Mouse (Mus musculus) midbrain, embryonic 15.5 days (tissue): ENCODE results near the gene Lmcd1. TPM values are rescaled to one million over a fixed set of nuclear protein-coding genes. Genes with fewer than 3 reads are reported as not detected.

Experiments
- ATAC-seq: fragments of 200-750 bp; cut with Nextera tagmentation; replicated peaks from 2 replicates; pipeline ENCODE4 v1.8.0; 2017; ENCODE audit warnings: moderate TSS enrichment
- H3K27ac ChIP-seq: fragments of 300-500 bp; sonication (generic); 2 replicates; pipeline ENCODE4 v1.5.1; 2015; ENCODE audit warnings: mild to moderate bottlenecking, inconsistent platforms
- H3K27me3 ChIP-seq: fragments of 300-500 bp; sonication (generic); replicated peaks from 2 replicates; pipeline ENCODE4 v1.6.1; 2015; ENCODE audit warnings: inconsistent platforms
- H3K36me3 ChIP-seq: fragments of 300-500 bp; sonication (generic); replicated peaks from 2 replicates; pipeline ENCODE4 v1.6.1; 2015; ENCODE audit warnings: inconsistent platforms
- H3K4me1 ChIP-seq: fragments of 300-500 bp; sonication (generic); 2 replicates; pipeline ENCODE4 v1.6.1; 2015; ENCODE audit warnings: inconsistent platforms
- H3K4me2 ChIP-seq: fragments of 300-500 bp; sonication (generic); 2 replicates; pipeline ENCODE4 v1.6.1; 2015; ENCODE audit warnings: inconsistent platforms, mild to moderate bottlenecking, moderate library complexity
- H3K4me3 ChIP-seq: fragments of 300-500 bp; sonication (generic); 2 replicates; pipeline ENCODE4 v1.5.1; 2015; ENCODE audit warnings: mild to moderate bottlenecking, inconsistent platforms
- H3K9ac ChIP-seq: fragments of 300-500 bp; sonication (generic); 2 replicates; pipeline ENCODE4 v1.6.1; 2015; ENCODE audit warnings: mild to moderate bottlenecking, inconsistent platforms
- H3K9me3 ChIP-seq: fragments of 300-500 bp; sonication (generic); 2 replicates; pipeline ENCODE4 v1.6.1; 2016; ENCODE audit warnings: inconsistent platforms
- WGBS: fragments of 180-500 bp; shearing (Covaris S2); methylation state at CpG from one replicate; pipeline ENCODE4 v1.1.7; 2015; ENCODE audit warnings: mixed read lengths; 5-methylcytosine and 5-hydroxymethylcytosine counted together
- polyA plus RNA-seq: library from polyadenylated mRNA; unstranded; fragments of >200 nt; fragmentation: Nextera tagmentation; extraction: Ambion mirVana; gene quantifications from 2 replicates; pipeline ENCODE4 v1.2.1, GENCODE M21; 2015

Gene Lmcd1
- polyA plus RNA-seq, 1 experiment from 2014 or later = 9.6 TPM

DNA sequence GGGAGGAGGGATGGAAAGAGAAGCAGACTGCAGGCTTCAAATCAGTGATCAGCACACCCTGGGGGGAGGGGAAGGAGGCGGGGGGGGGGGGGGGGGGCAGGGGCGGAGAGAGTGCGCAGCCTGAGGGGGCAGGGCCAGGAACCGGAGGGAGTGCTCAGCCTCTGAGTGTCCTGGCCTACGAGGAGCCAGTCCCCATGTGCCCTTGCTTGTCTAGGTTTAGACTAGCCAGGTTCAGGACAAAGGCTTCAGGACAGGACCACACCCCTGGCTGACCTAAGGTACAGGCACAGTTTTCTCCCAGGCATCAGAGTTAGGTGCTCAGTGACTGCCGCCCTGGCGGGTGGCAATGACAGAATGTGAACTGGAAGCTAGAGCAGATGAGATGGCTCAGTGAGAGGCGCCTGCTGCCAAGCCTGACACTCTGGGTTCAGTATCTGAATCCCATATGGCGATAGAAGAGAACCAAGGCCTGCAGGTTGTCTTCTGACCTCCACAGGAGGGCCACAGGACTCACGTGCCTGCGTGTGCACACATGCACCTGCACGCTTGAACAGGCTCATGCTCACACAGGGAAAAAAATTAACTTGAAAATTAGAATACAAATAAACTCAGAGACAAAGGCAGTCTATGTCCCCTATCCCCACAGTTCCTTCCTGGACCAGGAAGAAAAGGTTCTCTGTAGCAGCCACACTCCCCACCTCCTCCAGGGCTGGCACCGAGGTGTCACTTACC lies 102.3 kb downstream of the Lmcd1 start:
- no peak overlapping the region for H3K27ac ChIP-seq

DNA sequence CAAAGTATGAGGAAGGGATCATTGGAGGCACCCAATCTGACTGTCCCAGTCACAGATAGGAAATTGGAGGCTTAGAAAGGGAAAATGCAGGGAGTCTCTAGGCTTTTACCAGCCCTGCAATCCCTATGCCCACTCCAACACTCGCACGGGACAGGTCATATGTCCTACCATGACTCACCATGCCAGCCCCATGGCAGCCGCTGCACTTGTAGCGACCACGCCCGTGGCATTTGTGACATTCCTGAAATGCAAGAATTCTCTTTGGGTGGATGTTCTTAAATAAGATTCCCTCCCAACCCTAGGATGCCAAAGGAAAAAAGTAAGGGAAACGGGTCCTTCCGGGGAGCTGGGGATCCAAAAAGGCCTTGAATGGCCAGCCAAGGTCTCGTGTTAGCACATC lies 105.5 kb downstream of the Lmcd1 start:
- Histone ChIP-seq H3K27me3 (no peaks in the 10 kb centered on the region), H3K9ac (no peak overlapping the region), H3K27ac (no peak overlapping the region), H3K4me3 (no peak overlapping the region), H3K4me2 (no peak overlapping the region), H3K9me3 (no peaks in the 10 kb centered on the region), H3K36me3 (no peaks in the 10 kb centered on the region), H3K4me1 (peaks cover 4% of the 10 kb centered on the region; the same call in 1 of the 2 replicates)
- ATAC-seq = no peak
- WGBS = 96% methylated on average over 9 of the region's 9 CpGs

More for the DNA sequence above, 102.3 kb downstream of the Lmcd1 start:
- no peaks in the 10 kb centered on the region for H3K27me3 ChIP-seq
- H3K9ac ChIP-seq = no peak overlapping the region
- H3K4me1 ChIP-seq = no peaks in the 10 kb centered on the region
- no peak overlapping the region for H3K4me3 ChIP-seq
- ATAC-seq = no peak
- no peaks in the 10 kb centered on the region for H3K36me3 ChIP-seq
- no peak overlapping the region for H3K4me2 ChIP-seq
- H3K9me3 ChIP-seq = no peaks in the 10 kb centered on the region
- WGBS = 63% methylated on average over 10 of the region's 13 CpGs

Other genes starting within 250 kb of the Lmcd1 start
- gene Ssu2, start 114.3 kb downstream of the Lmcd1 start, polyA plus RNA-seq = 0.26 and 0.30 TPM in 2 replicates
- gene Cav3, start 185.7 kb downstream of the Lmcd1 start, polyA plus RNA-seq = 0.29 TPM in 1 of 2 replicates, not detected in the other
- 1.6 and 1.9 TPM in 2 replicates for gene Oxtr, start 216.2 kb downstream of the Lmcd1 start, polyA plus RNA-seq